Mouse (Mus musculus): ENCODE data around the gene Acvr1. TPM values are rescaled to one million over a fixed set of nuclear protein-coding genes. Genes with fewer than 3 reads are reported as not detected.

Acvr1 gene
- polyA plus RNA-seq, 1 experiment from 2014 or later: 7.4 TPM

- Histone ChIP-seq H3K4me2 (ENCODE audit: low read length) (no peak overlapping the region), H3K4me3 (replicated peaks; ENCODE audit: low read length) (no peak overlapping the region), H3K9me3 (ENCODE audit: control insufficient read depth, low read length) (no peaks in the 10 kb centered on the region), H3K4me1 (replicated peaks; ENCODE audit: control insufficient read depth, insufficient read depth, low read length) (peaks cover 9% of the 10 kb centered on the region; the same call in 1 of the 2 replicates), H3K9ac (replicated peaks; ENCODE audit: low read depth, low read length) (no peak overlapping the region), H3K27me3 (replicated peaks; ENCODE audit: control insufficient read depth, insufficient read depth, low read length) (no peaks in the 10 kb centered on the region), H3K27ac (ENCODE audit: low read length) (peak overlapping the region; percentile 26), H3K36me3 (ENCODE audit: control insufficient read depth, insufficient read depth) (no peaks in the 10 kb centered on the region)
- ATAC-seq: peak; percentile 62; the same call in 1 of the 2 replicates
- WGBS: 43% methylated on average over 5 of the region's 5 CpGs
Observed at GRCm38 (mm10) chr2:58380020-58380419, 186.9 kb downstream of the Acvr1 start.

- H3K36me3 ChIP-seq (ENCODE audit: control insufficient read depth, insufficient read depth): no peaks in the 10 kb centered on the region
- peaks cover 3% of the 10 kb centered on the region; the same call in 1 of the 2 replicates for H3K9me3 ChIP-seq (ENCODE audit: control insufficient read depth, low read length)
- no peaks in the 10 kb centered on the region for H3K27me3 ChIP-seq (replicated peaks; ENCODE audit: control insufficient read depth, insufficient read depth, low read length)
- no peak overlapping the region for H3K4me2 ChIP-seq (ENCODE audit: low read length)
- H3K4me1 ChIP-seq (replicated peaks; ENCODE audit: control insufficient read depth, insufficient read depth, low read length): peaks cover 9% of the 10 kb centered on the region; the same call in 1 of the 2 replicates
- H3K9ac ChIP-seq (replicated peaks; ENCODE audit: low read depth, low read length): no peak overlapping the region
- no peak overlapping the region for H3K27ac ChIP-seq (ENCODE audit: low read length)
- ATAC-seq: peak; percentile 79
- WGBS: 17% methylated on average over 1 of the region's 1 CpGs
- H3K4me3 ChIP-seq (replicated peaks; ENCODE audit: low read length): no peak overlapping the region
Observed at GRCm38 (mm10) chr2:58379475-58379874, 187.5 kb downstream of the Acvr1 start.

GRCm38 (mm10) chr2:58377417-58378130 is 189.4 kb downstream of the Acvr1 start:
- Histone ChIP-seq H3K36me3 (ENCODE audit: control insufficient read depth, insufficient read depth) (no peaks in the 10 kb centered on the region), H3K4me3 (replicated peaks; ENCODE audit: low read length) (no peak overlapping the region), H3K9ac (replicated peaks; ENCODE audit: low read depth, low read length) (no peak overlapping the region), H3K27me3 (replicated peaks; ENCODE audit: control insufficient read depth, insufficient read depth, low read length) (no peaks in the 10 kb centered on the region), H3K4me2 (ENCODE audit: low read length) (no peak overlapping the region), H3K9me3 (ENCODE audit: control insufficient read depth, low read length) (peaks cover 3% of the 10 kb centered on the region; the same call in 1 of the 2 replicates), H3K27ac (ENCODE audit: low read length) (no peak overlapping the region), H3K4me1 (replicated peaks; ENCODE audit: control insufficient read depth, insufficient read depth, low read length) (peaks cover 9% of the 10 kb centered on the region; the same call in 1 of the 2 replicates)
- ATAC-seq: peak; percentile 24; the same call in 1 of the 2 replicates
- 23% methylated on average over 9 of the region's 9 CpGs for WGBS

GRCm38 (mm10) chr2:58366196-58366595 is 200.8 kb downstream of the Acvr1 start:
- no peak overlapping the region for H3K4me3 ChIP-seq (replicated peaks; ENCODE audit: low read length)
- no peaks in the 10 kb centered on the region for H3K36me3 ChIP-seq (ENCODE audit: control insufficient read depth, insufficient read depth)
- no peak overlapping the region for H3K27ac ChIP-seq (ENCODE audit: low read length)
- H3K9me3 ChIP-seq (ENCODE audit: control insufficient read depth, low read length): no peaks in the 10 kb centered on the region
- H3K27me3 ChIP-seq (replicated peaks; ENCODE audit: control insufficient read depth, insufficient read depth, low read length): no peaks in the 10 kb centered on the region
- no peaks in the 10 kb centered on the region for H3K4me1 ChIP-seq (replicated peaks; ENCODE audit: control insufficient read depth, insufficient read depth, low read length)
- no peak for ATAC-seq
- WGBS: 52% methylated on average over 3 of the region's 3 CpGs
- no peak overlapping the region for H3K9ac ChIP-seq (replicated peaks; ENCODE audit: low read depth, low read length)
- H3K4me2 ChIP-seq (ENCODE audit: low read length): no peak overlapping the region

GRCm38 (mm10) chr2:58361361-58362046 is 205.5 kb downstream of the Acvr1 start:
- WGBS: 92% methylated on average over 3 of the region's 3 CpGs
- no peak overlapping the region for H3K9ac ChIP-seq (replicated peaks; ENCODE audit: low read depth, low read length)

GRCm38 (mm10) chr2:58358132-58358460 is 208.9 kb downstream of the Acvr1 start:
- ATAC-seq: peak; percentile 37; the same call in 1 of the 2 replicates
- 10% methylated on average over 3 of the region's 3 CpGs for WGBS

More at GRCm38 (mm10) chr2:58361361-58362046, 205.5 kb downstream of the Acvr1 start:
- H3K36me3 ChIP-seq (ENCODE audit: control insufficient read depth, insufficient read depth): no peaks in the 10 kb centered on the region
- no peak overlapping the region for H3K4me2 ChIP-seq (ENCODE audit: low read length)
- no peak for ATAC-seq
- H3K27me3 ChIP-seq (replicated peaks; ENCODE audit: control insufficient read depth, insufficient read depth, low read length): 0 out of 2 replicates have a peak, but pooled peaks cover 3% of the 10 kb centered on the region
- H3K4me3 ChIP-seq (replicated peaks; ENCODE audit: low read length): no peak overlapping the region
- H3K4me1 ChIP-seq (replicated peaks; ENCODE audit: control insufficient read depth, insufficient read depth, low read length): peaks cover 9% of the 10 kb centered on the region
- no peak overlapping the region for H3K27ac ChIP-seq (ENCODE audit: low read length)
- no peaks in the 10 kb centered on the region for H3K9me3 ChIP-seq (ENCODE audit: control insufficient read depth, low read length)

GRCm38 (mm10) chr2:58357414-58358131 is 209.4 kb downstream of the Acvr1 start, which contains the start of gene Acvr1c:
Acvr1c (minus strand) TSS chr2:58357895.
- WGBS: under 1% methylated on average over 49 of the region's 65 CpGs
- H3K4me2 ChIP-seq (ENCODE audit: low read length): peak within 1 kb of the TSS; percentile 100
- H3K27me3 ChIP-seq (replicated peaks; ENCODE audit: control insufficient read depth, insufficient read depth, low read length): 0 out of 2 replicates have a peak, but pooled peaks cover 3% of the 10 kb centered on the region
- peak within 1 kb of the TSS; percentile 55 for H3K9ac ChIP-seq (replicated peaks; ENCODE audit: low read depth, low read length)
- no peak within 1 kb of the TSS for H3K27ac ChIP-seq (ENCODE audit: low read length)
- H3K36me3 ChIP-seq (ENCODE audit: control insufficient read depth, insufficient read depth): no peaks in the 10 kb centered on the region
- H3K4me1 ChIP-seq (replicated peaks; ENCODE audit: control insufficient read depth, insufficient read depth, low read length): peaks cover 12% of the 10 kb centered on the region
- H3K9me3 ChIP-seq (ENCODE audit: control insufficient read depth, low read length): no peaks in the 10 kb centered on the region
- peak; percentile 85 for ATAC-seq
- H3K4me3 ChIP-seq (replicated peaks; ENCODE audit: low read length): peak within 1 kb of the TSS; percentile 55

More at GRCm38 (mm10) chr2:58358132-58358460, 208.9 kb downstream of the Acvr1 start:
- no peaks in the 10 kb centered on the region for H3K9me3 ChIP-seq (ENCODE audit: control insufficient read depth, low read length)
- H3K4me2 ChIP-seq (ENCODE audit: low read length): peak overlapping the region; percentile 100
- H3K4me1 ChIP-seq (replicated peaks; ENCODE audit: control insufficient read depth, insufficient read depth, low read length): peaks cover 12% of the 10 kb centered on the region
- H3K27ac ChIP-seq (ENCODE audit: low read length): no peak overlapping the region
- no peak overlapping the region for H3K9ac ChIP-seq (replicated peaks; ENCODE audit: low read depth, low read length)
- peak overlapping the region; percentile 55 for H3K4me3 ChIP-seq (replicated peaks; ENCODE audit: low read length)
- no peaks in the 10 kb centered on the region for H3K36me3 ChIP-seq (ENCODE audit: control insufficient read depth, insufficient read depth)
- 0 out of 2 replicates have a peak, but pooled peaks cover 3% of the 10 kb centered on the region for H3K27me3 ChIP-seq (replicated peaks; ENCODE audit: control insufficient read depth, insufficient read depth, low read length)

GRCm38 (mm10) chr2:58357068-58357413 is 209.9 kb downstream of the Acvr1 start:
- Histone ChIP-seq H3K9me3 (ENCODE audit: control insufficient read depth, low read length) (no peaks in the 10 kb centered on the region), H3K9ac (replicated peaks; ENCODE audit: low read depth, low read length) (peak overlapping the region; percentile 55), H3K4me2 (ENCODE audit: low read length) (peak overlapping the region; percentile 100), H3K4me3 (replicated peaks; ENCODE audit: low read length) (peak overlapping the region; percentile 55), H3K27ac (ENCODE audit: low read length) (no peak overlapping the region), H3K27me3 (replicated peaks; ENCODE audit: control insufficient read depth, insufficient read depth, low read length) (0 out of 2 replicates have a peak, but pooled peaks cover 3% of the 10 kb centered on the region), H3K4me1 (replicated peaks; ENCODE audit: control insufficient read depth, insufficient read depth, low read length) (peaks cover 12% of the 10 kb centered on the region), H3K36me3 (ENCODE audit: control insufficient read depth, insufficient read depth) (no peaks in the 10 kb centered on the region)
- 0% methylated on average over 7 of the region's 7 CpGs for WGBS
- peak; percentile 64 for ATAC-seq

GRCm38 (mm10) chr2:58354389-58354788 is 212.6 kb downstream of the Acvr1 start:
- no peak overlapping the region for H3K9ac ChIP-seq (replicated peaks; ENCODE audit: low read depth, low read length)
- 81% methylated on average over 3 of the region's 3 CpGs for WGBS
- H3K27ac ChIP-seq (ENCODE audit: low read length): no peak overlapping the region
- no peak overlapping the region for H3K4me2 ChIP-seq (ENCODE audit: low read length)
- no peak for ATAC-seq
- H3K36me3 ChIP-seq (ENCODE audit: control insufficient read depth, insufficient read depth): no peaks in the 10 kb centered on the region
- H3K4me3 ChIP-seq (replicated peaks; ENCODE audit: low read length): no peak overlapping the region
- 0 out of 2 replicates have a peak, but pooled peaks cover 3% of the 10 kb centered on the region for H3K27me3 ChIP-seq (replicated peaks; ENCODE audit: control insufficient read depth, insufficient read depth, low read length)
- no peaks in the 10 kb centered on the region for H3K9me3 ChIP-seq (ENCODE audit: control insufficient read depth, low read length)
- peaks cover 12% of the 10 kb centered on the region for H3K4me1 ChIP-seq (replicated peaks; ENCODE audit: control insufficient read depth, insufficient read depth, low read length)

Measured in forebrain, embryonic 16.5 days (tissue).